Mouse (Mus musculus): ENCODE measurements around the gene Cep170.

GRCm38 (mm10) chr1:176789326-176789725, 24.5 kb downstream of the Cep170 start:
- TF ChIP-seq CTCF (IDR thresholded peaks at IDR 0.05; ENCODE audit: insufficient read depth, low read depth, low read length) (no peak), POLR2A (IDR thresholded peaks at IDR 0.05; ENCODE audit: insufficient read depth, low read depth, low read length) (no peak)

Measured in olfactory bulb, adult 2 months (tissue).